Mouse (Mus musculus): ENCODE data around the gene Ndufb10. TPM values are rescaled to one million over a fixed set of nuclear protein-coding genes. Genes with fewer than 3 reads are reported as not detected.

The Ndufb10 gene
- polyA plus RNA-seq, 1 experiment: 403 TPM

DNA sequence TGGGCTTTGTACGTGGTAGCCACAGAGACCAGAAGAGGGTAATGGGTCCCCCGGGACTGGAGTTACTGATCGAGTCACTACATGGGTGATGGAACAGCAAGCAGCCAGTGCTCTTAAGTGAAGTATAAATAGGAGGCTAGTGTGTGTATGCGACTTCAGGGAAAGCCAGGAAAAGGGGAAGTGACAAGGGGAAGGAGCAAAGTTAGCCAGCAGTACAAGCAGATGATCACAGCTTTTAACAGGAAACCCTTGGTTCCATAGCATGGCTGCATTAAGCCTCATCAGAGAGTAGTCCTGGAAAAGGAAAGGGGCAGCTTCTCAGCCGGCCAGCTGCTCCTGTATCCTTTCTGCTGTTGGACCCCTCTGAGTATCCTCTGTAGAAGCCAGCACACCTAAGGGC, 31.9 kb downstream of the Ndufb10 start:
- TF ChIP-seq POLR2A (IDR thresholded peaks at IDR 0.05; ENCODE audit: low read depth, low read length): no peak
- TF ChIP-seq CTCF (IDR thresholded peaks at IDR 0.05; ENCODE audit: extremely low read depth, insufficient read length, insufficient replicate concordance, low read depth, low read length): no peak
- no peak overlapping the region for H3K4me3 ChIP-seq (ENCODE audit: low read depth, low read length)
- 81% methylated on average over 5 of the region's 5 CpGs for WGBS
- H3K27ac ChIP-seq (ENCODE audit: insufficient read depth, low read depth, low read length): no peak overlapping the region
- H3K4me1 ChIP-seq (ENCODE audit: control insufficient read depth, insufficient read depth, insufficient read length, low read length): peaks cover 17% of the 10 kb centered on the region
- peaks cover 17% of the 10 kb centered on the region for H3K27me3 ChIP-seq (ENCODE audit: control insufficient read depth, insufficient read depth, low read length)
- peaks cover 7% of the 10 kb centered on the region for H3K36me3 ChIP-seq (ENCODE audit: control insufficient read depth, insufficient read depth, low read length)

DNA sequence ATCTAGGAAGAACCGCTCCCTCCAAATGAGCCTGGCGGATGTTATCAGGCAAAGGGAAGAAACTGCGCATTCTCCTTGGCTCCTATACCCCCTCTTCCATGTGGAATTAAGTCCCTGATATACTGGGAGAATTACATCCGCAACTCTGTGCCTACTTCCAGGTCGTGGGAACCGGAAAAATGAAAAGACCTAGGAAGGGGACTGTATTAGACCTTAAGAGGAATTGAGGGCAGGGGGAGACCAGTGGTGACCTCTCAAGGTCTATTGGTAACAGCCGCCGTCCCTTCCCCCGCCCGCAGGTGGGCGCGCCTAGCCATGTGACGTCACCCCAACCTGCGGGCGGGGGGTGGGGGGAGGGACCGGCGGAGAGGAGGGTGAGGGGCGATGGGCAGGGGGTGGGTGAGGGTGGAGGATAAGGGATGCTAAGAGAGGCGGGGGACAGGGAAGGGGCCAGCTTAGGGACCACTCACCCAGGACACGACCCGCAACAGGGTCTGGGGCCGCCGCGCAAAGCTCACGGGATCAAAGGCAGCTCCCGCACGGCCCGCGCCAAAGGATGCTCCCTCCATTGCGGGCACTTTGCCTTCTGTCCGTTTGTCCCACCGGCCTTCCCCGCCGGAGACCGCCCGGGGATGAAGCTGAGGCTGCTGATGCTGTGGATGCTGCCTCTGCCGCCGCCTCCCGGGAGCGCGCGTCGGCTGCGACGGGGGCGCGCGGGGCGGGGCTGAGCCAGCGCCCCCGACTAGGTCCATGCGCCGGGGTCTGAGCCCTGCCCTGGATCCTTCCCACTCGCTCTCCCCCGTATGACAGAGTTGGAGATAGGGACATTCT, 34.8 kb downstream of the Ndufb10 start, which contains the start of gene Syngr3:
TSS of gene Syngr3 (minus strand) at position 705 of the 831 bp plus-strand sequence.
- Histone ChIP-seq H3K27ac (ENCODE audit: insufficient read depth, low read depth, low read length) (no peak within 1 kb of the TSS), H3K4me1 (ENCODE audit: control insufficient read depth, insufficient read depth, insufficient read length, low read length) (peaks cover 13% of the 10 kb centered on the region), H3K27me3 (ENCODE audit: control insufficient read depth, insufficient read depth, low read length) (peaks cover 17% of the 10 kb centered on the region), H3K36me3 (ENCODE audit: control insufficient read depth, insufficient read depth, low read length) (peaks cover 7% of the 10 kb centered on the region), H3K4me3 (ENCODE audit: low read depth, low read length) (peak within 1 kb of the TSS; percentile 57)
- WGBS: 2% methylated on average over 53 of the region's 55 CpGs
- TF ChIP-seq POLR2A (IDR thresholded peaks at IDR 0.05; ENCODE audit: low read depth, low read length): no peak
- TF ChIP-seq CTCF (IDR thresholded peaks at IDR 0.05; ENCODE audit: extremely low read depth, insufficient read length, insufficient replicate concordance, low read depth, low read length): no peak

DNA sequence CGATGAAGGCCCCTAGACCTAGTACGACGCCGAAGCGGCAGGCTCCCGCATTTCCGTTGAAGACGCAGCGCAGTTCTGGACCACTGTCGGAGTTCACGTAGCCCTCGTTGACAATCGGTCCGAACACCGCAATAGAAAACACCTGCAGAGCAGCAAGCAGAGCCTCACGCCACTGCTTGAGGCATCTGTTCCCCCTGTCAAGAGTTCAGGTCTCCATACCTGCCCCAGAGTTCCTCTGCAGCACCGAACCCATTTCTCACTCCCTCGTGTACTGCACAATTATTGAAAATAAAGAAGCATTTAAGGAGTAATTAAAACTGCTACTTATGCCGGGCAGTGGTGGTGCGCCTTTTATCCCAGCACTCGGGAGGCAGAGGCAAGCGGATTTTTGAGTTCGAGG, 36.7 kb downstream of the Ndufb10 start:
- H3K27ac ChIP-seq (ENCODE audit: insufficient read depth, low read depth, low read length): no peak overlapping the region
- peaks cover 17% of the 10 kb centered on the region for H3K27me3 ChIP-seq (ENCODE audit: control insufficient read depth, insufficient read depth, low read length)
- H3K4me1 ChIP-seq (ENCODE audit: control insufficient read depth, insufficient read depth, insufficient read length, low read length): peaks cover 13% of the 10 kb centered on the region
- no peak for TF ChIP-seq CTCF (IDR thresholded peaks at IDR 0.05; ENCODE audit: extremely low read depth, insufficient read length, insufficient replicate concordance, low read depth, low read length)
- TF ChIP-seq POLR2A (IDR thresholded peaks at IDR 0.05; ENCODE audit: low read depth, low read length): no peak
- peaks cover 2% of the 10 kb centered on the region; the same call in 1 of the 2 replicates for H3K36me3 ChIP-seq (ENCODE audit: control insufficient read depth, insufficient read depth, low read length)
- WGBS: 24% methylated on average over 23 of the region's 23 CpGs
- peak overlapping the region; percentile 74 for H3K4me3 ChIP-seq (ENCODE audit: low read depth, low read length)

DNA sequence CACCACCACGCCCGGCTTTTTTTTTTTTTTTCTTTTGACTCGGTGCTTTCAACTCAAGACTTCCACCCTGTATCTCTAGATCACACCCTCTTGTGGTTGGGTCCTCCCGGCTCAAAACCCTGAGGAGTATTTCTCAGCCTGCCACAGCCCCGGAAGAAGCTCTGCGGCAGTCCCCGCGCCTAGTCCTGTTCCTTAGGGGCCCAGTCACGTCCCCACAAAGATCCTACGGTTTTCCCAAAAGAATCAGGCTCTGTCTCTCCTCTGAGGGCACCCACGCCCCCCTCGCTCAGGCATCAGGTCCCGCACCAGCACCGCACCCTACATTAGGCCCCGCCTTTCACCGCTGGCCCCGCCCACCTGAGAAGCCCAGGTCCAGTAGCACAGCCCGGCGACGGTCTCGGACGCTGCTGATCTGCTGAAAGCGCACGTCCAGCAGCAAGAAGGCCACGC, 37.1 kb downstream of the Ndufb10 start:
- Histone ChIP-seq H3K27ac (ENCODE audit: insufficient read depth, low read depth, low read length) (no peak overlapping the region), H3K4me1 (ENCODE audit: control insufficient read depth, insufficient read depth, insufficient read length, low read length) (peaks cover 13% of the 10 kb centered on the region), H3K27me3 (ENCODE audit: control insufficient read depth, insufficient read depth, low read length) (peaks cover 17% of the 10 kb centered on the region), H3K36me3 (ENCODE audit: control insufficient read depth, insufficient read depth, low read length) (peaks cover 4% of the 10 kb centered on the region; the same call in 1 of the 2 replicates), H3K4me3 (ENCODE audit: low read depth, low read length) (peak overlapping the region; percentile 74)
- WGBS: under 1% methylated on average over 25 of the region's 25 CpGs
- TF ChIP-seq POLR2A (IDR thresholded peaks at IDR 0.05; ENCODE audit: low read depth, low read length) (no peak), CTCF (IDR thresholded peaks at IDR 0.05; ENCODE audit: extremely low read depth, insufficient read length, insufficient replicate concordance, low read depth, low read length) (no peak)

DNA sequence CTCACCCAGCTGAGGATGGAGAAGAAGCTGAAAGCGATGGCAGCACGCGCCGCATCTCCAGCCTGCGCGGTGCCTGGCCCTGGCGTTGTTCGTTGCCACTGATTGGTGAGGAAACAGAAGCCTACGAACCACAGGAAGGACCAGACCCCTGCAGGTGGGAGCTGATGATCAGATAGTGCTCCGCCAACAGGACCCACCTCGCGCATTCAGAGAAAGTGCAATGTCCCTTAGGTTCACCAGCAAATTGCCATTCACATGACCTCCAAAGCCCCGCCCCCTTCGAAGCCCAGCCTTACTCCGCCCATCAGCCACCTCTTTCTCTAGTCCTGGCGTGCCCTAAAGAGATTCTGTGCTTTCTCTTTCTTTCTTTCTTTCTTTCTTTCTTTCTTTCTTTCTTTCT, 37.8 kb downstream of the Ndufb10 start:
- H3K27me3 ChIP-seq (ENCODE audit: control insufficient read depth, insufficient read depth, low read length): peaks cover 17% of the 10 kb centered on the region
- peaks cover 13% of the 10 kb centered on the region for H3K4me1 ChIP-seq (ENCODE audit: control insufficient read depth, insufficient read depth, insufficient read length, low read length)
- peaks cover 8% of the 10 kb centered on the region for H3K36me3 ChIP-seq (ENCODE audit: control insufficient read depth, insufficient read depth, low read length)
- 50% methylated on average over 16 of the region's 16 CpGs for WGBS
- no peak overlapping the region for H3K27ac ChIP-seq (ENCODE audit: insufficient read depth, low read depth, low read length)
- peak overlapping the region; percentile 24 for H3K4me3 ChIP-seq (ENCODE audit: low read depth, low read length)
- TF ChIP-seq POLR2A (IDR thresholded peaks at IDR 0.05; ENCODE audit: low read depth, low read length): no peak
- no peak for TF ChIP-seq CTCF (IDR thresholded peaks at IDR 0.05; ENCODE audit: extremely low read depth, insufficient read length, insufficient replicate concordance, low read depth, low read length)

DNA sequence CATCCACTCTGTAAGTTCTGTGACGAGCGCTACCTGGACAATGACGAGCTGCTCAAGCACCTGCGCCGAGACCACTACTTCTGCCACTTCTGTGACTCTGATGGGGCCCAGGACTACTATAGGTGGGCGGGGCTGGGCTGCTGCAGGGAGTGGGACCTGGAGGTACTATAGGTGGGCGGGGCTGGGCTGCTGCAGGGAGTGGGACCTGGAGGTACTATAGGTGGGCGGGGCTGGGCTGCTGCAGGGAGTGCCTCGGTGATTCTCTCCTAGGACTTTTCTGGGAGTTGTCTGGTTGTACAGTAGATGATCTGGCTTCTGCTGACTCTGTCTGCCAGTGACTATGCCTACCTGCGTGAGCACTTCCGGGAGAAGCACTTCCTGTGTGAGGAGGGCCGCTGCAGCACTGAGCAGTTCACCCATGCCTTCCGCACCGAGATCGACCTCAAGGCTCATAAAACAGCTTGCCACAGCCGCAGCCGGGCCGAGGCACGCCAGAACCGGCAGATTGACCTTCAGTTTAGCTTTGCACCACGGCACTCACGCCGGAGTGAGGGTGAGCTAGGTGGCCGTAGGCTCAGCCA, 46.7 kb downstream of the Ndufb10 start:
- no peak for TF ChIP-seq POLR2A (IDR thresholded peaks at IDR 0.05; ENCODE audit: low read depth, low read length)
- no peak for TF ChIP-seq CTCF (IDR thresholded peaks at IDR 0.05; ENCODE audit: extremely low read depth, insufficient read length, insufficient replicate concordance, low read depth, low read length)
- H3K27me3 ChIP-seq (ENCODE audit: control insufficient read depth, insufficient read depth, low read length): no peaks in the 10 kb centered on the region
- peaks cover 54% of the 10 kb centered on the region for H3K36me3 ChIP-seq (ENCODE audit: control insufficient read depth, insufficient read depth, low read length)
- WGBS: 69% methylated on average over 24 of the region's 24 CpGs
- H3K27ac ChIP-seq (ENCODE audit: insufficient read depth, low read depth, low read length): peak overlapping the region; percentile 47
- no peak overlapping the region for H3K4me3 ChIP-seq (ENCODE audit: low read depth, low read length)
- H3K4me1 ChIP-seq (ENCODE audit: control insufficient read depth, insufficient read depth, insufficient read length, low read length): peaks cover 4% of the 10 kb centered on the region

DNA sequence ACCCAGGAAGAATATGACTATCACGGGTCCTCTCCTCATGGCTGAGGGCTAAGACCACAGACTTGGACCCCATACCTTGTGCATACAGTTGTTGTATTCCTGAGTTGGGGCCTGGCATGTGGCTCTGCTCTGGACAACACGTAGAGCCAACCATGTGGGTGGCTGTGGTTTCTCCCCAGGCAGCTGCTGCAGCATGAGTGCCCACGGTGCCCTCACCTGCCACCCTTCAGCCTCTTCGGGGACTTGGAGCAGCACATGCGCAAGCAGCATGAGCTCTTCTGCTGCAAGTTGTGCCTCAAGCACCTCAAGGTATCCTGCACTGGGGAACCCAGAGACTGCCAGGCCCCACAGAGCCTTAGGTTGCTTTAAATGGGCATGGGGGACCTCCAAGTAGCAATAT, 47.4 kb downstream of the Ndufb10 start:
- H3K4me1 ChIP-seq (ENCODE audit: control insufficient read depth, insufficient read depth, insufficient read length, low read length): peaks cover 9% of the 10 kb centered on the region
- H3K27ac ChIP-seq (ENCODE audit: insufficient read depth, low read depth, low read length): no peak overlapping the region
- WGBS: 94% methylated on average over 5 of the region's 5 CpGs
- TF ChIP-seq POLR2A (IDR thresholded peaks at IDR 0.05; ENCODE audit: low read depth, low read length) (no peak), CTCF (IDR thresholded peaks at IDR 0.05; ENCODE audit: extremely low read depth, insufficient read length, insufficient replicate concordance, low read depth, low read length) (no peak)
- H3K36me3 ChIP-seq (ENCODE audit: control insufficient read depth, insufficient read depth, low read length): peaks cover 48% of the 10 kb centered on the region
- H3K4me3 ChIP-seq (ENCODE audit: low read depth, low read length): no peak overlapping the region
- H3K27me3 ChIP-seq (ENCODE audit: control insufficient read depth, insufficient read depth, low read length): no peaks in the 10 kb centered on the region

Data from small intestine, adult 2 months (tissue).